Mouse (Mus musculus) megakaryocyte progenitor cell, adult 5-6 weeks (primary cell): ENCODE results near the gene Hacd2. TPM values are rescaled to one million over a fixed set of nuclear protein-coding genes. Genes with fewer than 3 reads are reported as not detected.

ENCODE experiments used
- total RNA-seq, 2 experiments: library from RNA; stranded (forward) in 1 of 2; stranded (reverse) in 1 of 2; fragments of 157-497, 149-512 nt in 1 of 2; fragments of 200-1000 nt in 1 of 2; gene quantifications; 2 replicates each; pipeline versions ENCODE4 v1.2.3 to v1.2.4; 2015 to 2017

Hacd2 gene
- total RNA-seq, 2 experiments from 2014 or later, result 12.2 to 75.9 TPM

Other genes with a start within 250 kb of the Hacd2 start
- gene Adcy5, start 132.4 kb downstream of the Hacd2 start, total RNA-seq (2015), result not detected in 2 replicates
- not detected in 2 replicates for gene Adcy5, start 132.4 kb downstream of the Hacd2 start, total RNA-seq (2017)